ENCODE assay signal across 1 mouse cellular context in the genomic region with DNA sequence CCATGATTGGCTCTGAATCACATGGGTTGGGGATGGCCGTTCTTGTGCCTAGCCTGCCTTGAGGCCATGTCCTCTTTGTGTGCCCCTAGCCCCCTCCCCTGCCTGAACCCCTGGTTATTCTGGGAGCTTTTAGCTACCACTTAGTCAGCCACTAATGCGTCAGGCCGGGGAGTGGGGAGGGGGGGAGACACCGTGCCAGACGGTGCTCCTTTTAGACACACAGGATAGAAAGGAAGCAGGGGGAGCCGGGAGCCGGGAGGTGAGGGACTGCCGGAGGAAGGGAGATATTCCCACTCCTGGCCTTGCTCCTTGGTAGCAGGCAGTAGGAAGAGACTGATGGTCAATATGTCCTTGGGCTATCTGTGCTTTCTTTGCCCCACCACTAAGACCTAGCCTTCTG.
TF ChIP-seq lines count a peak whose summit lies in the region.

No protein-coding gene starts in this region.

TF ChIP-seq in CH12.LX, 34 proteins besides CTCF, POLR2A, EP300 and RAD21:
- TF ChIP-seq UBTF (IDR thresholded peaks at IDR 0.05; ENCODE audit: low read depth, low read length) (0 out of 2 replicates have a peak, but pooled peaks have one; percentile 23), JUND (conservative IDR thresholded peaks at IDR 0.05; ENCODE audit: low read depth, low read length) (no peak), ZMIZ1 (IDR thresholded peaks at IDR 0.05; ENCODE audit: low read depth, low read length) (0 out of 2 replicates have a peak, but pooled peaks have one; percentile 47), E2F4 (IDR thresholded peaks at IDR 0.05; ENCODE audit: insufficient replicate concordance, low read depth, low read length) (no peak), ZKSCAN1 (IDR thresholded peaks at IDR 0.05; ENCODE audit: borderline replicate concordance, low read depth, low read length) (no peak), JUN (IDR thresholded peaks at IDR 0.05; ENCODE audit: insufficient read depth, low read depth, low read length) (no peak), MEF2A (IDR thresholded peaks at IDR 0.05; ENCODE audit: borderline replicate concordance, low read depth, low read length) (peak; percentile 26; the same call in 1 of the 2 replicates), CHD2 (IDR thresholded peaks at IDR 0.05; ENCODE audit: low read length) (no peak), TCF12 (IDR thresholded peaks at IDR 0.05; ENCODE audit: low read depth, low read length) (0 out of 2 replicates have a peak, but pooled peaks have one; percentile 21)
